Mouse (Mus musculus): Measurements from ENCODE around the gene Pigq.

Gene Pigq

DNA sequence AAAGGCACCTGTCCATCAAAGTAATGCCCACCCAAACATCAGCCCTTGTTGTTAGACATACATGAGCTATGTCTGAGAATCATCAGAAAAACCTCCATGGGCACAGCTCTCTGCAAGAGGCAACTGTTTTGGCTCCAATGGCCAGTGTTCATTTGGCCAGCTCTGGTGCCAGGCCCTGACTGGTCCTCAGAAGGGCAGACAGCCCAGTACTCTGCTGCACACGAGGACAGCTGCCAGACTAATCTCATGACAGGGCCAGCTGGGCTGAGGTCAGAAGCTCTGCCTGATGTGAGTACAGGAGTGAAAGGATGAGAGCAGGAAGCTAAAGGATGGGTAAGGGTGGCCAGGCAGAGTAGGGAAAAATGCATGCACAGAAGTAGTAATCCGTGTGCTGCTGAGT lies 19.4 kb downstream of the Pigq start:
- in situ Hi-C loops (cut with MboI, MseI): no loop called here

DNA sequence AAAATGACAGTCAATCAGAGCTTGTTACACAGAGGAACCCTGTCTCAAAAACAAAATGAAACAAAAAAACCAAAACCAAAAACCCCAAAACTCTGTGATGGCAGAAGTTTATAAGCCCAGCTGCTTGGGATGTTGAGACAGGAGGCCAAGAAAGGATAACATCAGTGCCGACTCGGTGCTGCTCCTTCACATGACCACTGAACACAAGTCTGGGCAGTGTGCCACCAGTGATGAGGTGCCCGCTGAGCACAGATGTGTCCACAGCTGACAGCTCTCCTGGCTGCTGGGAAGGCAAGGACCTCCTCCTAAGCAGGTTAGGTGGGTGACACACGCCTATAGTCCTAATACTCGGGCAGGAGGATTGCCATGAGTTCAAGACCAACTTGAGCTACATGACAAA lies 22.6 kb downstream of the Pigq start:
- in situ Hi-C loops (cut with MboI, MseI): no loop called here

DNA sequence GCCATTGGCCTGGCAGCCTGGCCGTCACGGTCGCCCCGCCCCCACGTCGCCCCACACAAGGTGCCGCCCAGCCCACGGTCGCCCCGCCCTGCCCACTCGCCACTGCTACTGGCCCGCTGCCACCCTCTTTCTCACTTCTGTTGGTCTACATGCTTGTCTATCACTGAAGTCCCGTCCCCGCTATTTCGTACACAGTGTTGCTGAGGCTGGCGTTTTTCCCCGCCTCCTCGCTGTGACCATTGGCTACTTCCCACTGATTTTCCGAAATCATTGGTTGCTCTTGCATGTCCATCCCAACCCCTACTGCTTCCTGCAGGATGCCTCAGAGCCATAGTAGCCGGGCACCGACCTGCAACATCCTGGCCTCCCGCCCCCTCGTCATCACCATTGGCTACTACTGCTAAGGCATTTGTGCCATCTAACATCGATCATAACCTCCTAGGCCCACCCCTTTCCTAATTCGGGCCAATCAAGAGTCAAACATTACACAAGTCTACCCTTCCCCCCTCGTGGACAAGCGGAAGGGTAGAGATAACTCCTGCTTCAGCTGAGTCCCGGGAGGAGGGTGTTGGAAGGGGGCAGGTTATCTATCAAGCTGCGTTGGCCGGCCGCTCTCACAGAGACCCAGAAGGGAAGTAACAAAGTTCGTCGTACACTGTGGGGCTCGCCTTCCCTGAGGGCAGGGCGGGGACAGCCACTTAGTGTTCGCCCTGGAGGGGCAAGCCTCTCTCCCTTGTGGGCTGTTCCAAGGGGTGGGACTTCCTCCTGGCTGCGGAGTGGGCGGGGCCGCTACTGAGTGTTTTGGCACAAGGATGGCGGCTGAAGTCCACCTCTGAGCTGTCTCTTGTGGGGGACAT lies 24.7 kb downstream of the Pigq start:
- in situ Hi-C loops (cut with MboI, MseI): no loop called here

DNA sequence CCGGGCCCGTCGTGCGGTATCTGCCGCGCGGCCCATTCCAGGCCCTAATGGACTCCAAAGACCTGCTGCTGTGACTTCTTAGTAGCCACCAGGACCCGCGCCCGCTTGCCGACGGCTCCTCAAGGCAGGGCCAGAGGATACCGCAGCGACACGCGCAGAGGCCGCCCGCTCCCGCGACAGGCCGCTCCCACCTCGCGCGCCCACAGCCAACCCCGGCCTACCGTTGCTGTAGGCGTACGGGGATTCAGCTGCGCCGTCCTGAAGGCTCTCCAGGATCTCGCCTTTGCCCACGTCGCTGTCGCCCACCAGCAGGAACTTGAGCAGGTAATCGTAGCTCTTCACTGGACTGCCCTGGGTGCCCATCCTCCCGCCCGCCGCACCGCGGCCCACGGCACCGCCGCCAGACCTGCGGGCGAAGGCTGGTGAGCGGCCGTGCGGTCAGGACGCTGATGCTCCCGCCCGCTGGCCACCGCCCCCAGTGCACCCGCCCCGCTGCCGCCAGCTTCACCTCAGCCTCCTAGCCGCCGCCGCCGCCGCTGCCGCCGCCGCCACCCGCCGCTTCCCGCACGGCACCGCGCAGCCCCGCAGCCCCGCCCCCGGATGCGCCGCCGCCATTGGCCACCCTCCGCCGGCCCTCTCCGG lies 25.5 kb downstream of the Pigq start, which contains the start of gene Rab40c:
Rab40c (minus strand) TSS at position 584 of the 642 bp plus-strand sequence.
- in situ Hi-C loops (cut with MboI, MseI): no loop called here

DNA sequence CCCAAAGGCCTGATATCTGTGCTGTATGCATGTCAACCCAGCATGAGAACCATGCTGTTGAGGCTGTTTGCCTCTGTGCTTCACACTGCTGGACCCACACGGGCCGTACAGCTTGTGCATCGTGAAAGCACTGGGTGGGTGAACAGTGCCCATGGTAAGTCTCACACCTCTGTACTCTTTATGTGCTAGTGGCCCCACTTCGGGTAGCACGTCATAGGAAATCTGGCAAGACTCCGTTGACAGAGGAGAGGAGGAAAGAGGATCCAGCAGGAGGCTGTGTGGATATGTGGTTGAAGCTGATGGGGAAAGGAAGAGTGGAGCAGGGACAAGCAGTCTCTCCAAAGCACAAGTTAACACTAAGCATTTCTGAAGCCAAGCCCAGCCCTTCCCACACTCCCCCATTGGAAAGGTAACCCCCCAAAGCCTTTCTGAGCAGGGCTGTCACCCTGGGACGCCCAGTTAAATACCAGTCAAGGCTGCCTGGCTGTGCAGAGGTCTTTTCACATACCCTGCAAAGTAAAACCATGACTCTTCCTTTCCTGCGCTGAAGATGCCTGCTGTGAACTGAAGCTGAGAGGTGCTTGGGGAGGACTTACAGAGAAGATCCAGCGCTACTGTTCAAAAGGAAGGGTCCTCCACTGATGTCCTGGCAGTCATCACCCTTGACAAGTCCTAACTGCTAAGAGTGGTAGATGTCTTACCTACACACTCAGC lies 26.5 kb downstream of the Pigq start:
- in situ Hi-C loops (cut with MboI, MseI): no loop called here

DNA sequence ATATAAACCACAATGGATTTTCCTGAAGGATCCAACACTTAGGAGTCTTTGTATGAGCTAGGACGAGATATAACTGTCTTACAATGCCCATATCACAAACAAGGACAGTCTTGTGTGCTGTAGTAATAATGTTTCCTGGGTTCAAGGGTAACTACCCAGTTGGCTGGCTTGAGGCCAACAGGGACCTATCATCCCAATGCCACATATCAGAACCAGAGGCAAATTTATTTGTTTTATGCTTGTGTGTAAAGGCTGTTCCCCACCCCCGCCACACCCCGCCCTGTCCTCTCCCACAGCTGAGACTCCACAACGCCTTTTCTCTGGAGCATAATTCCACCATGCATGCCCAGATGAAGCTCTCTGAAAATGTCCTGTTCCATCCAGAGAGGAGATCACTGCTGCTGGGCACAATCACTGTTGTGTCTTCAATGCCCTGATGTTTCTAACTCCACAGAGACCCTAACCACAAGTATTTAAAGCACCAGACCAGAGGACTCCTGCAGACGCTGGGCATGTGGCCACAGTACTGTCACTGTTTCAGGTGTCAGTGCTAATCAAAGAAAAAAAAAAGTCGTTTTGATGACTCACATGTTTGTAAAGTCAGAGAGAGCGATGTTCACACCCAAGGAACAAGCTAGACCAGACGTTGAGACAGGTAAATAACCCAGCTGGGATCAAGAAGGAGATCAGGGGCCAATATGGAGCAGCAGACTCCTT lies 27.6 kb downstream of the Pigq start:
- in situ Hi-C loops (cut with MboI, MseI): no loop called here

DNA sequence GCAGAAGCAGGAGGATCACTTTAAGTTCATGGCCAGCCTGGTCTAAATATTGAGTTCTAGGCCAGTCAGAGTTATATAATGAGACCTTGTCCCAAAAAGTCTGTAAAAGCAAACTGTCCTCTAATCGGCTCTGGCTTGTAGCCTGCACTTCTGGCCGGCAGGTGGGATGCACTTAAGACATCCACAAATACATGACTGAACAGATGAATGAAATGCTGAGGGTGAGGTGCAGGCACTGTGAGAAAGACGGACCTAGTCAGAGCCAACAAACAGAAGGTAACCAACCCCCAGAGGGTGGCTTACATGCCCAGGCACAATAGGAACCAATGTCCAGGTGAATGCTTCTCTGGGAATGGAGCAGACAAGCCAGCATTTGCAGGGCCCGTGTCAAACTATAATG lies 30.4 kb downstream of the Pigq start:
- in situ Hi-C loops (cut with MboI, MseI): no loop called here

DNA sequence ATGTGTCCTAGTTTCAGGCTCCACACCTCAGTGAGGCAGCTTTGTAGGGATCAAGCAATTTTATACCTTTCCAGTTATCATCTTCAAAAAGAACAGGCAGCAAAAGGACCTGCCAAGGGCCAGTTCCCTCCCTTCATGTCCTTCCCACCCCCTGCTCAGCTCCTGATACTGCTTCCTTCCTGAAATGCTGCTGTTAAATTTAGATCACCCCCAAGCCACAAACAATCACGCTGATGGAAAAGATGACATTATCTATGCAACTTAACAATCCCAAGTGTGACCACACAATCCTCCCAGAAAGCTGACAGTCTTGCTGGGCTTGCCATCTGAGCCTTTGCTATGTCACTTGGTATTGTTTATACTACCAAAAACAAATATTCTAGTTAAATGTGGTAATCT lies 30.9 kb downstream of the Pigq start:
- in situ Hi-C loops (cut with MboI, MseI): no loop called here

DNA sequence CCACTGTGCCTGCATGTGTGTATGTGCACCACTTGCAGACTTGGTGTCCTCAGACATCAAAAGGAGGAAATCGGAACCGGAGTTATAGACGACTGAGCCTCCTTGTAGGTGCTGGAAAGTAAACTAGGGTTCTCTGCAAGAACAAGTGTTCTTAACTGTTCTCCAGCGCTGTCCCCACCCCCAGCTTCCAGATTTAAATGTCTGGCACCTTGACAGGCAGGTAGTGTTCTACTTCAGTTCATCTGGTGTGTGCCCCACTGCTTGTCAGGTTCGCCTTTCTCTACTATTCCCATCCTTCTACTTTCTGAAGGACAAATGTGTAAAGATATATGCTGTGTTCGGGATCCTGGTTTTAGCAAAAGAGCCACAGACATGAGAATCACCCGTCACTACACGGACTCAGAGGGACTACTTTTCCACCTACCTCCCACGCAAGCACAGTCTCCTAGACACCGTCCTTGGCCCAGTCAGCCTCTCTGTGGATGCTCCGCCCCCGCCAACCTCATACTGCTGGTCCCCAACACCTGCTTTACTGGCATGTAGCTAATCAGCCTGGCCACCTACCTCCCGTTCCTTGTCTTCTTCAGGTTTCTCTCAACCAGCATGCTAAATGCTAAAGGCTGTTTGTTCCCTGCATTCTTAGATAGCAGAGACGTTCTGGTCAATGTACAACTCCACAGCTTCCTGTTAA lies 31.4 kb downstream of the Pigq start:
- in situ Hi-C loops (cut with MboI, MseI): no loop called here

DNA sequence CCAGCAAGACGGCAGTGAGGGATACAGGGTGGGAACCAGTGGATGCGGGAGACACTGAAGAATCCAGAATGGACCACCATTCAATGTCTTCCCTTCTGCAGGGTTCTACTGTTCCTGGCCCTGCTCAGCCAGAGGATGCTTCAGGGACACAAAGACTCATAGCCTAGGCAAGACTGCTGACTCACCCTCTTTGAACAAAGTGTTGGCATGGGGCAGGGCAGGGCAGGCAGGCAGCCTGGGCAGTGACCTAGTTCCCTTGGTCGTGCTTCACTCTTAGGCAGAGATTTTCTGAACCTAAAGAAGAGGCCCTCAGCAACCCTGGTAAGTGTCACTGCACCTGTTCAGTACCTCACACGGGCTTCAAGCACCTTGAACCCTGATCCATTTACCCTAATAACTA lies 32.9 kb downstream of the Pigq start:
- in situ Hi-C loops (cut with MboI, MseI): no loop called here

DNA sequence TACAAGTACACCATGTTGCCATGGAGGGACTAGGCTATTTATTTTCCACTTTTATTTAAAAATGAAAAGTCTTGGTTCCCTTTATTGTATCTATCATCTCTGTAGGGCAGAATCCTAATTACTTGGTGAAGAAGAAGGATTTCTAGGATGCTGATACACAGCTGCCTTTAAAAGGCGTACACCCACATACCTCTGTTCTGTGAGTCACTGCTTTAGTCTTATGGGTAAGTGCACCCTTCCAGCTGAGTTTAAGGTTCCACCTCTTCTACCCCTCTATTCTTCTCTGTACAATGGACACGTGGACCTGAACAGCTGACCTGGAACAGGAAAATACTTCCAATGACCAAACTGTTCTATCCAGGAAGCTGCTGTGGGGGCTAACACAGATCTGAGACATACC lies 37.1 kb downstream of the Pigq start:
- in situ Hi-C loops (cut with MboI, MseI): no loop called here

DNA sequence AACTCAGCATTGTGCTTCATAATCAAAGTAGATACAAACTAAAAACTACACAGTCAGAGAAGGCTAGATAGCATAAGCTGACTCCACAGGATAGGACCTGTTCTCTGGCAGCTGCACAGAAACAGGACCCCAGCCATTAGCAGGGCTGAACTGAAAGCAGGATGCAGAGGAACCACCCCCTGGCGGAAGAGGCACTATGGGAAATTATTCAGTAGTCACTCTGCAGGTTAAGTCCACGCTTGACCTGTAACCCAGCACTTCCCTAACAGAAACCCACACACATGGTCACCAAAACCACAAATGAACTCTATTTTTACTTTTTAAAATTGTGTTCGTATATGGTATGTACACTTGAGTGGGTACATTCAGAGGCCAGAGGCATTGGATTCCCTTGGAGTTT lies 41.7 kb downstream of the Pigq start:
- in situ Hi-C loops (cut with MboI, MseI): no loop called here

DNA sequence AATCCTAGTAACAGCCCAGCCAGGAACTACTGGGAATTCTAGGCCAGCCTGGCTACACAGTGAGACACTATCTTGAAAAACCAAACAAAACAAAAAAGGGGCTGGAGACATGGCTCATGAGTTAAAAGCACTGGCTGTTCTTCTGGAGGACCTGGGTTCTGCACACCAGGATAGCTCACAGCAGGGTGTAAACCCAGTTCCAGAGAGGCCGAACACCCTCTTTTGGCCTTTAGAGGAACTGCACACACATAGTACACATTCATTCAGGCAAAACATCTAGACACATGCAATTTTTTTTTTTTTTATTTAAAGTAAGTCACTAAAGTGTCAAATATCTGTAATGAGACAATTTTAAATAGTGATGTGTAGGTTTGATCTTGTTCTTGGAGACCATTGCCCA lies 44.5 kb downstream of the Pigq start:
- in situ Hi-C loops (cut with MboI, MseI): no loop called here

DNA sequence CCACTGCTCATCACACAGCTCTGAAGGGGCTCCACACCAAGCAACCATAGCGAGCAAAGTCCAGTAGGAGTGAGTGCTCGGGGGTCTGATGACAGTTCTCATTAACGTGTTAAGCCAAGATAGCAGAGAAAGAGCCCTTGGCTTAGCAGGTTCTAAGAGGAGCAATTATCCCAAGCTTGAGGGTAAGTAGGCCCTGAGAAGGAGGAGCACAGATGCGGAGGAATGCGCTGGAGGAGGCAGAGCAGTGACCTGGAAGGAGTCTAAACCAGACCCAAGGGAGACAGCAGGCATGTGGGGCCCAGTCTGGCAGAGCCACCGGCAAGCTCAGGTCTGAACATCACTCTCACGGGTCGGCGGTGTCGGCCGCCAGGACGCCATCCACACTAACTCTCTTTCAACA lies 48.8 kb downstream of the Pigq start:
- in situ Hi-C loops (cut with MboI, MseI): no loop called here

DNA sequence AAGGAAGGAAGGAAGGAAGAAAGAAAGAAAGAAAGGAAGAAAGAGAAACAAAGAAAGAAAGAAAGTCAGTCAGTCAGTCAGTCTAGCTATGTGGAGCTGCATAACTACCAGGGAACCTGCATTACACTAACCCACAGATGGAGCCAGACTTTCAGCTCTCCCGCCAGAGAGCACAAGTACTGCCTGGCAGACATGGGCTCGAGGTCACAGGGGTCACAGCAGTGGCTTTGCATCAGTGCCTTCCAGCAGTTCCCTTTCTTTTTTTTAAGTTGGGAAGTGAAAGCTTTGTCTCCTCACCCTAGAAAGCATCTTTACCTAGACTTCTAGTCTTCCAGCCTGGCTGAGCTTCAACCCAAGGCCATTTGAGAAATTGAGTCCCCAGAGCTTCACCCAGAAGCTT lies 49.3 kb downstream of the Pigq start:
- in situ Hi-C loops (cut with MboI, MseI): no loop called here

DNA sequence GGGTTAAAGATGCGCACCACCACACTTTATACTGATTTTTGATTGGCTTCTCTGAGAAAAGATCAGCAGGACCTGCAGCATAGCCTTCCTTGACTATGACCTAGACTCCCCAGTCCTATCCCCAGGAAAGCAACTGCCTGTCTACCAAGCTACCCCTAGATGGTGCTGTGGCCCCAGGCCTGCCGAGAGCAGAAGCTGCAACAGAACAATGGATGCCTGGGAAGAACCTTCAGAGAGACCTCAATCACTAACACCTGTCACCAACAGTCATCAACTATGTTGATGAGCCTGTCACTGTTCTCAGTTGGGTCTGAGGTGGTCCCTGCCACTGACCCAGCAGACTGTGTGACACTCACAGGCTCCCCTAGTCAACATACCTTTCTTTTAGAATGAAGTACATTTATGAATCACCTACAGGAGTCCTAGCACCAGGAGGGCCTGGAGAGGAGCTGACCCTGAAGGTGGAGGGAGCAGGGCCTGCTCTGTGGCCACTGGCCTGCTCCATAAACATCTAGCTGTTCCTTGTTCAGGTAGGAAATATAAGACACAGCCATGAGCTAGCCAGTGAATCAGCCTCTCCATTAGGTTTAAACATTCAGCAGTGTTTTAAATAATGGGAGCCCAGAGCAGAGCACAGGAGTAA lies 50.6 kb downstream of the Pigq start:
- in situ Hi-C loops (cut with MboI, MseI): no loop called here

DNA sequence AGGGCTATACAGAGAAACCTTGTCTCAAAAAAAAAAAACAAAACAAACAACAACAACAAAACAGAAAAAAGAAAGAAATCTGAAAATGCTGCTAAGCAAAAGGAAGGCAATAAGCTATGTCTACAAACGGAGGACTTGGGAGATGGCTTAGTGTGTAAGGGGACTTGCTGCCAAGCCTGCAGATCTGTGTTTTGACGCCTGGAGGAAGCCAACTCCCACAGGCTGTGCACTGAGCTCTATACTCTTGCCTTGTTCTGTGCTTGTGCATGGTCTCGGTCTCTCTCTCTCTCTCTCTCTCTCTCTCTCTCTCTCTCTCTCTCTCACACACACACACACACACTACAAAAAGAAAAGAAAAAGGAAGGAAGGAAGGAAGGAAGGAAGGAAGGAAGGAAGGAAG lies 55.9 kb downstream of the Pigq start:
- in situ Hi-C loops (cut with MboI, MseI): no loop called here

DNA sequence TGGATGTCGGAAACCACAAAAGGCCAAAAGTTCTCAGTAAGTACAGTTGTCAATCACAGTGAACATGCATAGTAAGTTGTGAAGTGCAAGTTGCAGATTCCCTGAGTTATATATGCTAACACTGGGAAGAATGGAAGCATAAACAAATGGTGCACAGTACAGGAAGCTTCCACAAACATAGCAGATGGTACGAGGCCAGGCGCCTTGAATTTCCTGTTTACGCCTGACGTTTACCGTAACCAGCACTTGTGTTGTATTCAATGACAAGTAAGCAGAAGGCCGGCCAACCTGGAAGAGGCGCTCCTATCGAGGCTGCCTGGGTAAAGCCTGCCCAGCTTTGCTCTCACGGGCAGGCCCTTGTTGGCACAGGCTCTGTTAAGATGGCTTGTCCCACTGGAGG lies 57.3 kb downstream of the Pigq start:
- in situ Hi-C loops (cut with MboI, MseI): no loop called here

DNA sequence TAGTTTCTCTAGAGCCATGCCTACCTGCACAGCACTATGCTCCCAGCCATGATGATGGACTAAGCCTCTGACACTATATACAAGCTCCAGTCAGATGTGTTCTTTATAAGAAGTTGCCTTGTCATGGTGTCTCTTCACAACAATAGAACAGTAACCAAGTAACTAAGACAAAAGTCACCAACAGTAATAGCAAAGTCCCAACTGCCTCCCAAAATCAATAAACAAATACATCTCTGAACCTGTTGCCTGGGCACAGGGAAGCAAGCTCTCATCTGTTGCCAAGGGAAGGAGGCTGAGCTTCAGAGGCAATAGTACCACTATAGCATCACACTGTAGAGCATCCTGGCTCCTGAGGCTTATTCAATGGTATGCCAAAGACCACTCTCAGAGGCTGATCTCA lies 57.9 kb downstream of the Pigq start:
- in situ Hi-C loops (cut with MboI, MseI): no loop called here

DNA sequence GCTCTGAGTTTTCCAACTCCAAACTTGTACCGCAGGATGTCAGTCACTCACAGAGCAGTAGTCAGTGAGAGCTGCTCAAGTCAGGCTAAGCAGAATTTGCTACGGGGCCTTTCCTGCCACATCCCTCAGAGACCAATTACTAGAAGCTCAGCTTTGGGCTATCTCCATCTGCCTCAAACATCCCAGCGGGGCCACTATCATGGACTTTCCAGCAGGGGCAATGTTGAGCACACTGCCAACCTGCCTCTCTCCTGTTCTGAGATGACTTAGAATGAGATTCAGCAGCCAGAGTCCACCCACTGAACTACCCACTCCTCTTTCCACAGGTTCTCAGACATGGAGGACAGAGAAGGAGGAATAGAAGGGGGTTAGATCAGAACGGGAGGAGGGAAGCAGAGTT lies 59.1 kb downstream of the Pigq start:
- in situ Hi-C loops (cut with MboI, MseI): no loop called here

DNA sequence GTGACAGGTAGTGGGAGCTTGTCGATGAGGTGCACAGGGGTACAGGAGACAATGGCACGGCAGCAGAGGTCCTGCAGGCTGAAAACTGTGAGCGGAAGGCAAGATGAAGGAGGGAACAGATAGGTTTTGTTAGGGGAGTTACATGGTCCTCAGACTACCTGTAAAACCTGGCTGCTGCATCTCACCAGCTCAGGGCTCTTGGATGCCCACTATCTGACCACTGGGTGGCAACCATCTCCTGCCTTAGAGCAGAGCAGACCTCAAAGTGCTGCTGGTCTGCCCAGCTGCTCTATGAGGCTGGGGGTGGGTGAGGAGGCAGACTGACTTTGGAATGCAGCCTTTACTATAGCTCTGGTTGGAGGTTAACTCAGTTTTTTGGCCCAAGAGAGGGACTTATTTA lies 60.9 kb downstream of the Pigq start:
- in situ Hi-C loops (cut with MboI, MseI): no loop called here
